ENCODE assay signal across 8 mouse cellular contexts in the genomic region with DNA sequence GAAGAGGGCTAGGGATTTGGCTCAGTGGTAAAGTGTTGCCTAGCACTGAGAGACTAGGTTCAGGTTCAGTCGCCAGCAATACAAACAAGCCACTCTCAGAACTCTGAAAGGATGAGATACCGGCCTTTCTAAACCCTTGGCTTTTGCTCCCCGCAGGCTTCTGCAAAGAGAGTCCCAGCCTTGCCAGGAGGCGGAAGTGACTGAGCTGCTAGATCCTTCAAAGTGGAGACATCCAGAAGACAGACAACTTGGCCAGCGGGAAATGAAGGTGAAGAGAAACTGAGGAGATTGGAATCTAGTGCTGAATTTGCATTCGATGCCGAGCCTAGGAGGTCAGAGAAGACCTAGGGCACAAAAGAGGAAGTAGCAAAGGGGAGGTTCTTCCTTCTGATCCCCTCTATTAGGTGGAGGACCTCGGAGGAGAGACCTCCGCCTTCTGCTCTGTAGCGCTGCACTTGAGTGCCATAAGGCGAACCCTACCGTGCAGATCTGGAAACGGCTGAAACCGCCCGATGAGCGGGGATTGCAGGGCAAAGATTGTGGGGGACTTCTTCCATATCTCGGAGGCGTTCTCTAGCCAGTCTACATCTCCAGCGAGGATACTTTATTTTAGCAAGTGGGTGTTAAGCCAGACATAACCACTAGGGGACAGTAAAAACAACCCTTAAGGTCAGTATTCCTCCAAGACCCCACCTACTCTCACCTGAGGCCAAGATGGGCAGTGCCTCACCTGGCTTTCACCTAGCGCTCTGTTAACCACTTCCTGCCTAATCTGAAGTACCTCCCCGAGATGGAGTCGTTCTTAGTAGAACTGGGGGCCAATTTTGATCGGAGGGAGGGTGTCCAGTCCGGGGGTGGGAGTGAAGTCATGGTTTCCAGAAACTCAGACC. TPM values are rescaled to one million over a fixed set of nuclear protein-coding genes. Genes with fewer than 3 reads are reported as not detected.
DNase-seq lines count a peak whose midpoint lies in the region; ATAC-seq and TF ChIP-seq lines count a peak whose summit lies in the region.

No protein-coding gene starts in this region.

- no peaks in the 10 kb centered on the region for H3K9me3 ChIP-seq in forebrain, embryonic 15.5 days
- H3K9me3 ChIP-seq in liver, postnatal 0 days (ENCODE audit: low read length), result no peaks in the 10 kb centered on the region
- H3K9me3 ChIP-seq in neural tube, embryonic 13.5 days, result no peaks in the 10 kb centered on the region

- H3K27me3 ChIP-seq in forebrain, embryonic 15.5 days, result no peaks in the 10 kb centered on the region
- H3K27me3 ChIP-seq in liver, postnatal 0 days (ENCODE audit: insufficient read depth, low read length), result peaks cover 12% of the 10 kb centered on the region; the same call in 1 of the 2 replicates
- no peaks in the 10 kb centered on the region for H3K27me3 ChIP-seq in neural tube, embryonic 13.5 days

- H3K9ac ChIP-seq in forebrain, embryonic 15.5 days (replicated peaks), result peak overlapping the region; percentile 87
- 0 out of 2 replicates have a peak overlapping the region, but pooled peaks have one; percentile 36 for H3K9ac ChIP-seq in liver, postnatal 0 days (replicated peaks)
- H3K9ac ChIP-seq in neural tube, embryonic 13.5 days, result peak overlapping the region; percentile 85

- TF ChIP-seq CTCF in liver, postnatal 0 days (IDR thresholded peaks at IDR 0.05; ENCODE audit: low read depth), result peak; percentile 89

- H3K36me3 ChIP-seq in forebrain, embryonic 15.5 days, result no peaks in the 10 kb centered on the region
- H3K36me3 ChIP-seq in liver, postnatal 0 days (replicated peaks; ENCODE audit: insufficient read depth, low read length), result no peaks in the 10 kb centered on the region
- H3K36me3 ChIP-seq in neural tube, embryonic 13.5 days, result no peaks in the 10 kb centered on the region

- TF ChIP-seq EP300 in liver, postnatal 0 days (IDR thresholded peaks at IDR 0.05; ENCODE audit: low read depth), result no peak

- peak overlapping the region; percentile 91 for H3K4me3 ChIP-seq in forebrain, embryonic 15.5 days
- H3K4me3 ChIP-seq in liver, postnatal 0 days (ENCODE audit: low read depth, low read length), result peak overlapping the region; percentile 57
- H3K4me3 ChIP-seq in neural tube, embryonic 13.5 days, result peak overlapping the region; percentile 72

- H3K4me1 ChIP-seq in forebrain, embryonic 15.5 days, result peaks cover 36% of the 10 kb centered on the region
- peaks cover 33% of the 10 kb centered on the region for H3K4me1 ChIP-seq in liver, postnatal 0 days (ENCODE audit: insufficient read depth)
- peaks cover 29% of the 10 kb centered on the region for H3K4me1 ChIP-seq in neural tube, embryonic 13.5 days (replicated peaks)

- no peak for ATAC-seq in forebrain, embryonic 15.5 days (replicated peaks)
- ATAC-seq in inflammation-experienced regulatory T-cells, adult 6 months, result peak; percentile 18
- ATAC-seq in liver, postnatal 0 days, result no peak
- no peak for ATAC-seq in neural tube, embryonic 13.5 days (ENCODE audit: low read depth)

- H3K4me2 ChIP-seq in forebrain, embryonic 15.5 days (replicated peaks), result peak overlapping the region; percentile 98
- H3K4me2 ChIP-seq in liver, postnatal 0 days (ENCODE audit: low read depth, low read length), result peak overlapping the region; percentile 87
- H3K4me2 ChIP-seq in neural tube, embryonic 13.5 days, result peak overlapping the region; percentile 93

- DNase-seq in spleen, adult 18-20 months, result peak; percentile 54 to 68
- no peak for DNase-seq in spleen, postnatal 14 days (ENCODE audit: low spot score in 2 of 2)
- DNase-seq in cerebellum, adult 11 months, result peak; percentile 67
- no peak for DNase-seq in liver, postnatal 0 days
- DNase-seq in left cerebral cortex, adult 11 months (ENCODE audit: low spot score), result no peak

- 6% methylated on average over 24 of the region's 24 CpGs for WGBS in forebrain, embryonic 15.5 days
- WGBS in liver, postnatal 0 days (ENCODE audit: insufficient replicate concordance), result 7% methylated on average over 24 of the region's 24 CpGs
- WGBS in neural tube, embryonic 13.5 days, result 7% methylated on average over 24 of the region's 24 CpGs

- peak overlapping the region; percentile 99 for H3K27ac ChIP-seq in forebrain, embryonic 15.5 days (replicated peaks)
- H3K27ac ChIP-seq in liver, postnatal 0 days (ENCODE audit: low read depth), result no peak overlapping the region
- peak overlapping the region; percentile 97 for H3K27ac ChIP-seq in neural tube, embryonic 13.5 days (replicated peaks)

RNA-seq across cellular contexts. Expression of a gene that starts 5.0 kb away (rescaled TPM):
- 13.6 and 14.4 TPM in 2 replicates for polyA plus RNA-seq in forebrain, embryonic 15.5 days (2015; fragmentation: Nextera tagmentation; extraction: Ambion mirVana)
- 10 to 100 TPM; 11.1 to 12.4 (median 12.2) TPM for polyA plus RNA-seq in inflammation-experienced regulatory T-cells, adult 6 months (2017; shearing (Covaris generic))
- 2.0 and 2.2 TPM in 2 replicates for polyA plus RNA-seq in liver, postnatal 0 days (2015; fragmentation: Nextera tagmentation; extraction: Ambion mirVana)
- polyA plus RNA-seq in neural tube, embryonic 13.5 days (2015; fragmentation: Nextera tagmentation; extraction: Ambion mirVana), result 9.4 and 9.6 TPM in 2 replicates

RNA-seq across cellular contexts. Expression of a gene that starts 22.8 kb away (rescaled TPM):
- polyA plus RNA-seq in forebrain, embryonic 15.5 days (2015; fragmentation: Nextera tagmentation; extraction: Ambion mirVana), result not detected in 2 replicates
- not detected for polyA plus RNA-seq in inflammation-experienced regulatory T-cells, adult 6 months (2017; shearing (Covaris generic))
- not detected in 2 replicates for polyA plus RNA-seq in liver, postnatal 0 days (2015; fragmentation: Nextera tagmentation; extraction: Ambion mirVana)
- not detected in 2 replicates for polyA plus RNA-seq in neural tube, embryonic 13.5 days (2015; fragmentation: Nextera tagmentation; extraction: Ambion mirVana)

RNA-seq across cellular contexts. Expression of a gene that starts 36.6 kb away (rescaled TPM):
- not detected in 2 replicates for polyA plus RNA-seq in forebrain, embryonic 15.5 days (2015; fragmentation: Nextera tagmentation; extraction: Ambion mirVana)
- under 1 TPM in 2 of 3 experiments, not detected in 1; 0.17 to 0.72 TPM for polyA plus RNA-seq in inflammation-experienced regulatory T-cells, adult 6 months (2017; shearing (Covaris generic))
- not detected in 2 replicates for polyA plus RNA-seq in liver, postnatal 0 days (2015; fragmentation: Nextera tagmentation; extraction: Ambion mirVana)
- polyA plus RNA-seq in neural tube, embryonic 13.5 days (2015; fragmentation: Nextera tagmentation; extraction: Ambion mirVana), result not detected in 2 replicates

RNA-seq across cellular contexts. Expression of a gene that starts 59.2 kb away (rescaled TPM):
- polyA plus RNA-seq in forebrain, embryonic 15.5 days (2015; fragmentation: Nextera tagmentation; extraction: Ambion mirVana), result 34.6 and 35.1 TPM in 2 replicates
- 10 to 100 TPM; 13.6 to 35.6 (median 25.7) TPM for polyA plus RNA-seq in inflammation-experienced regulatory T-cells, adult 6 months (2017; shearing (Covaris generic))
- 11.8 and 12.5 TPM in 2 replicates for polyA plus RNA-seq in liver, postnatal 0 days (2015; fragmentation: Nextera tagmentation; extraction: Ambion mirVana)
- 28.7 and 32.6 TPM in 2 replicates for polyA plus RNA-seq in neural tube, embryonic 13.5 days (2015; fragmentation: Nextera tagmentation; extraction: Ambion mirVana)

Comparison
In these comparisons a context has a peak if more than half of its experiments do, and no peak if none do; other contexts are left out.
1. DNase-seq: peak in spleen, adult 18-20 months (2 of 2) and cerebellum, adult 11 months (single experiment); none in spleen, postnatal 14 days (0 of 2), liver, postnatal 0 days (single experiment) and left cerebral cortex, adult 11 months (single experiment).
2. H3K9ac ChIP-seq: peak in every context shown above with its lines; median percentile 87 in forebrain, embryonic 15.5 days; 85 in neural tube, embryonic 13.5 days; 36 in liver, postnatal 0 days.
3. Peak in every context shown above with its lines, with median percentiles within 50 percentile points of each other: H3K4me2 ChIP-seq and H3K4me3 ChIP-seq.